Mouse (Mus musculus) small intestine, adult 10 weeks (tissue): ENCODE measurements around the gene Cyp8b1. TPM values are rescaled to one million over a fixed set of nuclear protein-coding genes. Genes with fewer than 3 reads are reported as not detected.

Experiments
- polyA plus RNA-seq: library from polyadenylated mRNA; stranded (reverse); fragments of 350-450 nt; fragmentation: Illumina TruSeq; extraction: RNeasy Lipid Tissue Mini Kit (QIAGEN cat#74804); gene quantifications from one replicate; pipeline ENCODE4 v1.2.3, GENCODE M21; 2014; ENCODE audit warnings: low replicate concordance

Gene Cyp8b1
- not detected for polyA plus RNA-seq

DNA sequence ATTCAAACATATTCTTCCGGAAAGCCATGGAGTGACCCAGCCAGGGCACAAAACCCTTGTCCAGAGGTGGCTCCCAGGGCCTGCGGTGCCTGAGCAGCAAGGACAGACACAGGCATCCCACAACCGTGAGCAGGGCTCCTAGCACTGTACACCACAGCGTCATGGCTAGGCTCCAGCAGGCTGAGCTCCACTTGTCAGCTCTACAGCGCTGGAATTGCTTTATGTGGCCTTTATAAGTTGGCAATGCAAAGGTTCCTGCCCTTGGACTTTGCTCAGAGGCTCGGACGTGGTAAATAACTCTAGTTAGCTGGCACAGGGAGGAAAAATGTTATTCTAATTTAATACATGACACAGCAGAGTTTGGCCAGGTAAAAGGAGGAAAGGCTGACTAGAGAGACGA, at the start of gene Cyp8b1:
Gene Cyp8b1 (minus strand): TSS at position 204 of the 400 bp plus-strand sequence.

DNA sequence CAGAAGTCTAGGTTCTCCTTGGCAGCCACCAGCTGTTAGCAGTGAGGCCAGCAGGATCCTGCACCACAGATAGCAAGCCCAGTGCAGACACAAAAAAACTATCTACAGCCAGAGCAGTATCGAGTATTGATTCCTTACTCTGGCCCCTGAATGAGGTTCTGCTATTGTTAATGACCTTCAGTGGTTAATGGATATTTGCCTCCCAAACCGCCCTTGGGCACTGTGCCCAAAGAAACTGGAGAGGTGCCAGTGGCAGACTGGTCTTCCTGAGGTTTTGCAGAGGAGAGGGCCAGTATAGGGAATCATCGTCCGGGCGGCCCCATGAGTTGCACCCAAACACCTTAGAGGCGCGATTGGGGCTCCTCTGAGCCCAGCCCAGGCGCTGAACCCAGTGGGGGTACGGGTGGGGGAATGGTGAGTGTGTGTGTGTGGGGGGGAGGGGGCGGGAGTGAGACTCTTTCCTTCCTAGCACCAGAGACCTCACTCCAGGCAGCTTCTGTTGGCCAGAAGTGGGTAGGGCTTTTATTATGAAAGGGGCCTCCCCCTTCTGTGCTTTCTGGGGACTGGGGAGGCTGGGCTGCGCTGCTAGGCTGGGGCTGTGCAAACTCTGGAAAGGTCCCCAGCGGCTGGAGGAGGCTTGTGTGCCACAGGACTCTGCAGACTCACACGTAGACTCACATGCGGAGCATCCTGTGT, 34.5 kb upstream of the Cyp8b1 start, which contains the start of gene Fam198a:
Gene Fam198a (plus strand): TSS at position 571 of the 696 bp plus-strand sequence.

DNA sequence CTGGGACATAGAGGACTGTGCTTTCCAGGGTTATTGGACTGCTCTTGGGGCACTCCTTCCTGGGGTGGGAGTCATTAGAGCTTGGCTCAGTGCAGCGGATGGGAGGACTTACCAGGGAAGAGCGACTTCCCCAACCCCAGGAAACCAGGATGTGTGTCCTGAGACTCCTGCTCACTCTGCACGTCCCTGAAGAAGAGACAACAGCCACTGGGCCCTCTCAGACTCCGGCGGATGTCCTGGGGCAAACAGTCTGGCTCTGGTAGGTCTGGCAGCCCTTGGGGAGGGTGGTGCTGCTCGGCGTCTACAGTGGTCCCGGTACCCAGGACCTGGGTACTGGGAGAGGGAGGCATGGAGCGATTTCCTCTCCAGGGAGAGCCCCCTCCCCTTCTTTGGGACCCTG, 17.9 kb downstream of the Cyp8b1 start, which contains the start of gene Ackr2:
Gene Ackr2 (plus strand): TSS at position 111 of the 400 bp plus-strand sequence.

Other genes with a start within 250 kb of the Cyp8b1 start
- gene Sec22c, start 210.8 kb downstream of the Cyp8b1 start, polyA plus RNA-seq: 42.7 TPM
- gene Ss18l2, start 206.0 kb downstream of the Cyp8b1 start, polyA plus RNA-seq: 47.5 TPM
- gene Nktr, start 197.1 kb downstream of the Cyp8b1 start, polyA plus RNA-seq: 212 TPM
- 0.11 TPM for gene Zfp651, start 157.0 kb downstream of the Cyp8b1 start, polyA plus RNA-seq
- not detected for gene Klhl40, start 138.7 kb downstream of the Cyp8b1 start, polyA plus RNA-seq
- not detected for gene Hhatl, start 123.8 kb downstream of the Cyp8b1 start, polyA plus RNA-seq
- gene Ccdc13, start 76.8 kb downstream of the Cyp8b1 start, polyA plus RNA-seq: not detected
- 57.2 TPM for gene Higd1a, start 57.9 kb downstream of the Cyp8b1 start, polyA plus RNA-seq
- 0.41 TPM for gene Ackr2, start 17.9 kb downstream of the Cyp8b1 start, polyA plus RNA-seq
- 0.11 TPM for gene Fam198a, start 34.7 kb upstream of the Cyp8b1 start, polyA plus RNA-seq
- not detected for gene Pomgnt2, start 80.8 kb upstream of the Cyp8b1 start, polyA plus RNA-seq
- 73.4 TPM for gene Snrk, start 201.0 kb upstream of the Cyp8b1 start, polyA plus RNA-seq